Mouse (Mus musculus): ENCODE data around the gene Olfr424. TPM values are rescaled to one million over a fixed set of nuclear protein-coding genes. Genes with fewer than 3 reads are reported as not detected.

Olfr424 gene
- polyA plus RNA-seq (2017; shearing (Covaris generic)): not detected

GRCm38 (mm10) chr1:174131217-174131616 lies at the start of gene Olfr424:
Gene Olfr424 (plus strand): TSS chr1:174131517.

GRCm38 (mm10) chr1:174084031-174084430 lies 47.3 kb upstream of the Olfr424 start, which contains the start of gene Olfr429:
Gene Olfr429 (plus strand): TSS chr1:174084331.

GRCm38 (mm10) chr1:174096591-174096990 lies 34.7 kb upstream of the Olfr424 start, which contains the start of gene Olfr427:
Gene Olfr427 (plus strand): TSS chr1:174096891.

GRCm38 (mm10) chr1:174121062-174121461 lies 10.3 kb upstream of the Olfr424 start, which contains the start of gene Olfr231:
Gene Olfr231 (minus strand): TSS chr1:174121162.

GRCm38 (mm10) chr1:174155333-174155732 lies 24.0 kb downstream of the Olfr424 start, which contains the start of gene Olfr420:
Gene Olfr420 (plus strand): TSS chr1:174155633.

GRCm38 (mm10) chr1:174172605-174173004 lies 41.3 kb downstream of the Olfr424 start, which contains the start of gene Spta1:
Gene Spta1 (plus strand): TSS chr1:174172776.

Other genes starting within 250 kb of the Olfr424 start
- gene Ifi211, start 218.5 kb upstream of the Olfr424 start, polyA plus RNA-seq (2017; shearing (Covaris generic)): 0.24 TPM
- 242 TPM for gene Mndal, start 189.0 kb upstream of the Olfr424 start, polyA plus RNA-seq (2017; shearing (Covaris generic))
- 150 TPM for gene Ifi203, start 188.8 kb upstream of the Olfr424 start, polyA plus RNA-seq (2017; shearing (Covaris generic))
- gene Ifi202b, start 148.8 kb upstream of the Olfr424 start, polyA plus RNA-seq (2017; shearing (Covaris generic)): not detected
- not detected for gene Ifi205, start 99.7 kb upstream of the Olfr424 start, polyA plus RNA-seq (2017; shearing (Covaris generic))
- gene Olfr433, start 90.8 kb upstream of the Olfr424 start, polyA plus RNA-seq (2017; shearing (Covaris generic)): not detected
- 0.49 TPM for gene Olfr432, start 82.3 kb upstream of the Olfr424 start, polyA plus RNA-seq (2017; shearing (Covaris generic))
- not detected for gene Olfr430, start 64.9 kb upstream of the Olfr424 start, polyA plus RNA-seq (2017; shearing (Covaris generic))
- gene Olfr429, start 47.2 kb upstream of the Olfr424 start, polyA plus RNA-seq (2017; shearing (Covaris generic)): not detected
- not detected for gene Olfr427, start 34.6 kb upstream of the Olfr424 start, polyA plus RNA-seq (2017; shearing (Covaris generic))
- gene Olfr231, start 10.4 kb upstream of the Olfr424 start, polyA plus RNA-seq (2017; shearing (Covaris generic)): not detected
- not detected for gene Olfr420, start 24.1 kb downstream of the Olfr424 start, polyA plus RNA-seq (2017; shearing (Covaris generic))
- gene Spta1, start 41.3 kb downstream of the Olfr424 start, polyA plus RNA-seq (2017; shearing (Covaris generic)): 0.04 TPM
- not detected for gene Olfr419, start 120.5 kb downstream of the Olfr424 start, polyA plus RNA-seq (2017; shearing (Covaris generic))
- gene Mptx1, start 199.0 kb downstream of the Olfr424 start, polyA plus RNA-seq (2017; shearing (Covaris generic)): not detected
- not detected for gene Olfr417, start 233.6 kb downstream of the Olfr424 start, polyA plus RNA-seq (2017; shearing (Covaris generic))

Measured in naive thymus-derived CD4-positive, alpha-beta T cell, adult 5 months (primary cell).